Mouse (Mus musculus) lung, embryonic 14.5 days (tissue): ENCODE measurements at regions not wholly inside any gene's neighbourhood (a gene's known extent, or its start where the extent isn't known, plus 50 kb on each side); places are given as distances from the start of the nearest gene placed in this dataset.

Experiments
- ATAC-seq: fragments of 200-750 bp; cut with Nextera tagmentation; 2 replicates; pipeline ENCODE4 v1.8.0; 2017; ENCODE audit warnings: mild to moderate bottlenecking, moderate TSS enrichment, moderate library complexity; ENCODE audit not compliant: insufficient read depth
- DNase-seq: peaks from one replicate; pipeline ENCODE4 v3.0.0-alpha.2; 2015
- H3K27ac ChIP-seq: fragments of 300-500 bp; sonication (generic); 2 replicates; pipeline ENCODE4 v1.5.1; 2014; ENCODE audit warnings: low read depth, mild to moderate bottlenecking, moderate library complexity
- H3K27me3 ChIP-seq: fragments of 300-500 bp; sonication (generic); 2 replicates; pipeline ENCODE4 v1.6.1; 2014; ENCODE audit warnings: low read length, control low read depth; ENCODE audit not compliant: insufficient read depth
- H3K36me3 ChIP-seq: fragments of 300-500 bp; sonication (generic); 2 replicates; pipeline ENCODE4 v1.6.1; 2014; ENCODE audit warnings: control low read depth; ENCODE audit not compliant: insufficient read depth
- H3K4me1 ChIP-seq: fragments of 300-500 bp; sonication (generic); 2 replicates; pipeline ENCODE4 v1.6.1; 2014; ENCODE audit warnings: antibody characterized with exemption, control low read depth; ENCODE audit not compliant: insufficient read depth
- H3K4me2 ChIP-seq: fragments of 300-500 bp; sonication (generic); 2 replicates; pipeline ENCODE4 v1.6.1; 2014; ENCODE audit warnings: mild to moderate bottlenecking
- H3K4me3 ChIP-seq: fragments of 300-500 bp; sonication (generic); 2 replicates; pipeline ENCODE4 v1.5.1; 2014; ENCODE audit warnings: low read depth, low read length
- H3K9ac ChIP-seq: fragments of 300-500 bp; sonication (generic); 2 replicates; pipeline ENCODE4 v1.6.1; 2014
- H3K9me3 ChIP-seq: fragments of 300-500 bp; sonication (generic); 2 replicates; pipeline ENCODE4 v1.6.1; 2016; ENCODE audit warnings: low read depth, low read length, control low read depth
- CTCF ChIP-seq: IDR thresholded peaks from 2 replicates; pipeline ENCODE4 v1.5.1; 2016; ENCODE audit warnings: antibody characterized with exemption, low read depth
- WGBS: fragments of 180-500 bp; shearing (Covaris S2); extraction: QIAGEN DNeasy Blood & Tissue Kit; methylation state at CpG from one replicate; pipeline ENCODE4 v1.1.7; 2014; 5-methylcytosine and 5-hydroxymethylcytosine counted together

DNA sequence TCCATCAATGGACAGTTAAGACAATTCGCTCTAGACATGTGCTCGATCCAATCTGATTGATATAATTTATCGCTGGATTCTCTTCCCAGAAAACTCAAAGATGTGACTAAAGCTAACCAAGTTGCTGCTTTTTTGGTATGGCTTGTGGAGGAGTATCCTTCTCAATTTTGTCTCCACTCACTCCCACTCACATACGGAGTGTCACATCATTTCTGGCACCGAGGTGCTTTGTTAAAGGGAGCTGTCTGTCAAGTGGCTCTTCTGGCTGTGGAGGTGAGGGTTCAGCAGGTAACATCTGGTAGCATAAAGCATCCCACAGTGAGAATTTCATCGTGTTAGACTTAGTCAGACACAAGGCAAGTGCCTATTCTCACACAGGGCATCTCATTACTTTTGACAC is 120.2 kb upstream of the Plppr1 start:
- Histone ChIP-seq H3K36me3 (no peaks in the 10 kb centered on the region), H3K27me3 (no peaks in the 10 kb centered on the region), H3K4me2 (no peak overlapping the region), H3K4me1 (no peaks in the 10 kb centered on the region), H3K4me3 (no peak overlapping the region), H3K9ac (no peak overlapping the region), H3K9me3 (no peaks in the 10 kb centered on the region), H3K27ac (no peak overlapping the region)
- DNase-seq (no peak), ATAC-seq (no peak)
- 78% methylated on average over 6 of the region's 6 CpGs for WGBS
- no peak for TF ChIP-seq CTCF

DNA sequence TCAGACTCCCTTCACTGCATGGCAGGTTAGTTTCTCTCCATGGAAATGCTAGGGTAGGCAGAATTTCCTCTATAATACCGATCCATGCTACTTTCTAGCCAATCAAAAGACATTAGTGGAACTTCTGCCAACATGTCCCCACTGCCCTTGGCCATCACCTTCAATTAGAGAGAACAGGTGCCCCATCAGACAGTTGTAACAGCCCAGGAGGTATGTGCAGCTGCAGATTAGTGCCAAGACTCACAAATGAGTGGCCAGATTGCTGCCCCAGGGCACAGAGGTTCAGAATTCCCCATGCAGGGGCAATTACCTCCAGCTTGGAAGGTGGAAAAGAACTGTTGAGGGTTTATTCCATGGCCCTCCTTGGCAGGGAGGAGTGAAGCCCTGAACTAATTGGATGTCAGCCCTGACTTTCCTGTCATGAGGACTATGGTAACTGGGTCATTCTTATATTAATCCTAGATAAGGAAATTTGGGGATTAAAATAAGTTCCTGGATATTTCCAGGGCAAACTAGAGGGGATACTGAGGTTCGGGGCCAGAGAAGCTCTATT is 113.7 kb upstream of the Plppr1 start:
- no peak for DNase-seq
- no peak for TF ChIP-seq CTCF
- Histone ChIP-seq H3K4me1 (no peaks in the 10 kb centered on the region), H3K27me3 (no peaks in the 10 kb centered on the region), H3K4me3 (no peak overlapping the region), H3K9me3 (no peaks in the 10 kb centered on the region), H3K4me2 (no peak overlapping the region), H3K36me3 (no peaks in the 10 kb centered on the region), H3K9ac (no peak overlapping the region), H3K27ac (no peak overlapping the region)
- no peak for ATAC-seq
- WGBS, result 80% methylated on average over 2 of the region's 2 CpGs

DNA sequence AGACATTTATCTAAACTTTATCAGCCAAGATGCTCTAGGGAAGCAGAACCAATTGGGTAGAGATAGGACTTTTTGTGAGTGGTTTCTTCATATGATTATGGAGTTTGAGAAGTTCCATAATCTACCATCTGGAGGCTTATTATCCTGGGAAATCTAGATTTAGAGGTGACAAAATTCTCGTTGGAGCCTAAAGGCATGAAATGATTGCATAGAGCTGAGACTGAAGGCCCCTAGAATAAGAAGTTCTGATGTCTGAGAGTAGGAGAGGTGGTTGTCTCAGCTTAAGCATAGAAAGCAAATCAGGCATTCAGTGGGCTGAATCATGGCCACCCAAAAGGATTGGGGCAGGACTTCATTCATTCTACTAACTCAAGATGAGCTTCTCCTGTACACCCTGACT is 106.1 kb upstream of the Plppr1 start:
- no peaks in the 10 kb centered on the region for H3K4me1 ChIP-seq
- no peaks in the 10 kb centered on the region for H3K36me3 ChIP-seq
- H3K27me3 ChIP-seq, result no peaks in the 10 kb centered on the region
- DNase-seq (no peak), ATAC-seq (no peak)
- H3K9me3 ChIP-seq, result no peaks in the 10 kb centered on the region
- H3K9ac ChIP-seq, result no peak overlapping the region
- WGBS, result 50% methylated on average over 1 of the region's 1 CpGs
- H3K27ac ChIP-seq, result no peak overlapping the region
- H3K4me2 ChIP-seq, result no peak overlapping the region
- no peak for TF ChIP-seq CTCF
- no peak overlapping the region for H3K4me3 ChIP-seq

- H3K9ac ChIP-seq, result no peak overlapping the region
- H3K27me3 ChIP-seq, result no peaks in the 10 kb centered on the region
- WGBS, result 86% methylated on average over 4 of the region's 4 CpGs
- TF ChIP-seq CTCF, result no peak
- H3K4me1 ChIP-seq, result no peaks in the 10 kb centered on the region
- DNase-seq, result no peak
- no peak for ATAC-seq
- no peak overlapping the region for H3K27ac ChIP-seq
- no peak overlapping the region for H3K4me3 ChIP-seq
- H3K4me2 ChIP-seq, result no peak overlapping the region
- no peaks in the 10 kb centered on the region for H3K36me3 ChIP-seq
- no peaks in the 10 kb centered on the region for H3K9me3 ChIP-seq
Measured at GRCm38 (mm10) chr4:48975810-48976209, 83.3 kb upstream of the Plppr1 start.

DNA sequence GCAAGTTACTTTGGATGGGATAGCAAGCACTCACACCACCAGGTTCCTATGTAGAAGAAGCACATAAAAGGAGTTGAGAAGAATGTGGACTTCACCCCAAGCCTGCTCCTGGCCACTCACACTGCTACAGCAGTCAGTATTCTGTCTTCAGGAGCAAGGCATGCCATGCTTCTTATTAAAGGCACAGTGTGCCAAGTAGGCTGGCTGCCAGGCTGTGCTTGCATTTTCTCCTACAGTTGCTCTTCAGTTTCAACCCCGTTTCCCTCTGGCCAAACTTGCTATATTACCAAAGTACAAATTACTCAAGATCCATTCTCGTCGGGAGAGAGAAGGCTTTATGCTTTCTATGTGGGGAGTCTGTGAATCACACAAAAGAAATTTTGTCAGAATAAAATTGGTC is 67.1 kb upstream of the Plppr1 start:
- WGBS, result 85% methylated on average over 3 of the region's 3 CpGs
- H3K27ac ChIP-seq, result no peak overlapping the region
- no peak overlapping the region for H3K9ac ChIP-seq
- no peaks in the 10 kb centered on the region for H3K4me1 ChIP-seq
- DNase-seq (no peak), ATAC-seq (no peak)
- no peaks in the 10 kb centered on the region for H3K36me3 ChIP-seq
- H3K4me3 ChIP-seq, result no peak overlapping the region
- H3K4me2 ChIP-seq, result no peak overlapping the region
- H3K9me3 ChIP-seq, result no peaks in the 10 kb centered on the region
- no peaks in the 10 kb centered on the region for H3K27me3 ChIP-seq
- no peak for TF ChIP-seq CTCF
